ENCODE assay signal across 29 mouse cellular contexts in the genomic region with DNA sequence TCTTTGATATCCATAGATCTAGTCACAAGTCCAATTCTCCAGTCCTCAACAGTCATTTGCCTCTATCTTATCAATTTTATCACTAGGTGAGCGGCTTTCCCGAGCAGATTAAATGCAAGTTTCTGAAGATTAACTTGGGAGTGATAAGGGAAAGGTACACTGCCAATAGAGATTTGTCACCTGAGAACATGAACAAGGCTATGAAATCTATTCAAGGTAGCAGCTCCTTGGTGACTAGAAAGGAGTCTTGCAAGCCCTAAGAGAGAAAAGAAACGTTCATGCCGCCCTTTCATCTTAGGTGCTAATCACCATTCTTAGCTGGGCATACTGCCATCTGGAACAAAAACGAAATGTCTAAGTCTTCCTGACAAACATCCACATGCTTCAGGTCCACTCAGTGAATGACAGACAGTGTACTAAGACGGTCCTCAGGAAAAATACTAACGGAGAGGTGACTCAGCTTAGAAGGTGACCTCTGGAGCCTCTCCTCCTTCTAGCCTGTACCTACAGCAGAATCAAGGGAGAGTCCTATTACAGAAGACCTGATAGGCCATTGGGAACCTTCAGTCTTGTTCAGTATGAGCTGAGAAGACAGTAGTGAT. TPM values are rescaled to one million over a fixed set of nuclear protein-coding genes. Genes with fewer than 3 reads are reported as not detected.
DNase-seq lines count a peak whose midpoint lies in the region; ATAC-seq and TF ChIP-seq lines count a peak whose summit lies in the region.
"Had no signal": no experiment of that assay in that cellular context is flagged by ENCODE, and none has a peak within 500 bp of the region (broad histone marks: within the 10 kb centered on the region; RNA-seq: fewer than 3 reads in every experiment).

No protein-coding gene starts in this region.

- H3K4me3 ChIP-seq in heart, postnatal 0 days (ENCODE audit: low read depth, low read length): no peak overlapping the region
- H3K4me3 ChIP-seq in kidney, postnatal 0 days (replicated peaks; ENCODE audit: low read depth, low read length): no peak overlapping the region
- H3K4me3 ChIP-seq in intestine, embryonic 15.5 days (replicated peaks): no peak overlapping the region
- no peak overlapping the region for H3K4me3 ChIP-seq in small intestine, adult 2 months (ENCODE audit: low read depth, low read length)
- H3K4me3 ChIP-seq: embryonic facial prominence, embryonic 13.5 days; forebrain, embryonic 10.5 days; heart, embryonic 10.5 days; left cerebral cortex, adult 2 months; limb, embryonic 12.5 days; midbrain, embryonic 10.5 days; midbrain, embryonic 15.5 days; neural tube, embryonic 15.5 days had no signal

- no peak for TF ChIP-seq EP300 in heart, postnatal 0 days (IDR thresholded peaks at IDR 0.05; ENCODE audit: low read depth)

- peak; percentile 15; the same call in 1 of the 2 replicates for ATAC-seq in heart, postnatal 0 days (ENCODE audit: insufficient read depth, low read depth)
- ATAC-seq in kidney, postnatal 0 days (replicated peaks; ENCODE audit: low FRiP score, low read depth): peak; percentile 62; the same call in 1 of the 2 replicates
- ATAC-seq in intestine, embryonic 15.5 days: peak; percentile 84
- ATAC-seq: forebrain, postnatal 0 days; midbrain, embryonic 15.5 days had no signal

- no peak for TF ChIP-seq POLR2A in small intestine, adult 2 months (IDR thresholded peaks at IDR 0.05; ENCODE audit: low read depth, low read length)

- no peak for DNase-seq in heart, postnatal 0 days (ENCODE audit: low spot score)
- no peak for DNase-seq in heart, postnatal 25 days (ENCODE audit: low spot score)
- DNase-seq in kidney, postnatal 0 days (ENCODE audit: low spot score): no peak
- DNase-seq in kidney, postnatal 10 days: no peak
- DNase-seq in layer of hippocampus, adult 9-10 months (ENCODE audit: low spot score): no peak
- DNase-seq in thymus, postnatal 36 days: no peak
- DNase-seq: adrenal gland, postnatal 25 days; cerebellum, adult 18-20 months; cerebellum, postnatal 10 days; forebrain, postnatal 0 days; gastrocnemius, postnatal 25 days; heart, adult 11 months; retina, postnatal 1 day; right cerebral cortex, postnatal 25 days; spleen, adult 18-20 months; thymus, adult 2 months; thymus, postnatal 4 days had no signal

- TF ChIP-seq CTCF in heart, postnatal 0 days (IDR thresholded peaks at IDR 0.05; ENCODE audit: low read depth): no peak
- TF ChIP-seq CTCF in kidney, postnatal 0 days (IDR thresholded peaks at IDR 0.05; ENCODE audit: low read depth): no peak
- no peak for TF ChIP-seq CTCF in small intestine, adult 2 months (IDR thresholded peaks at IDR 0.05; ENCODE audit: extremely low read depth, insufficient read length, insufficient replicate concordance, low read depth, low read length)

- no peak overlapping the region for H3K9ac ChIP-seq in heart, postnatal 0 days (replicated peaks; ENCODE audit: low read depth, low read length)
- H3K9ac ChIP-seq in kidney, postnatal 0 days (ENCODE audit: low read depth, low read length): no peak overlapping the region
- H3K9ac ChIP-seq in intestine, embryonic 15.5 days: no peak overlapping the region
- H3K9ac ChIP-seq: embryonic facial prominence, embryonic 13.5 days; forebrain, postnatal 0 days; hindbrain, embryonic 14.5 days; limb, embryonic 12.5 days; midbrain, embryonic 15.5 days; neural tube, embryonic 15.5 days had no signal

- H3K9me3 ChIP-seq in heart, postnatal 0 days (replicated peaks; ENCODE audit: control insufficient read depth, low read length): no peaks in the 10 kb centered on the region
- no peaks in the 10 kb centered on the region for H3K9me3 ChIP-seq in kidney, postnatal 0 days (replicated peaks; ENCODE audit: low read length)
- H3K9me3 ChIP-seq in intestine, embryonic 15.5 days: no peaks in the 10 kb centered on the region
- H3K9me3 ChIP-seq: embryonic facial prominence, embryonic 13.5 days; forebrain, embryonic 10.5 days; heart, embryonic 10.5 days; limb, embryonic 12.5 days; midbrain, embryonic 10.5 days; midbrain, embryonic 15.5 days; neural tube, embryonic 15.5 days had no signal

- WGBS in heart, postnatal 0 days: 30% methylated on average over 7 of the region's 7 CpGs
- 75% methylated on average over 7 of the region's 7 CpGs for WGBS in kidney, postnatal 0 days
- WGBS in intestine, embryonic 15.5 days: 58% methylated on average over 7 of the region's 7 CpGs
- WGBS in small intestine, adult 2 months: 22% methylated on average over 7 of the region's 7 CpGs

- peaks cover 39% of the 10 kb centered on the region for H3K36me3 ChIP-seq in heart, postnatal 0 days (replicated peaks; ENCODE audit: control insufficient read depth, insufficient read depth, low read length)
- 0 out of 2 replicates have a peak, but pooled peaks cover 6% of the 10 kb centered on the region for H3K36me3 ChIP-seq in kidney, postnatal 0 days (ENCODE audit: insufficient read depth, low read length)
- peaks cover 10% of the 10 kb centered on the region; the same call in 1 of the 2 replicates for H3K36me3 ChIP-seq in intestine, embryonic 15.5 days
- peaks cover 8% of the 10 kb centered on the region for H3K36me3 ChIP-seq in small intestine, adult 2 months (ENCODE audit: control insufficient read depth, insufficient read depth, low read length)

- intact Hi-C loops in heart, postnatal 25 days (cut with DNase I): no loop called here

- no peaks in the 10 kb centered on the region for H3K27me3 ChIP-seq in heart, postnatal 0 days (ENCODE audit: control insufficient read depth, insufficient read depth, low read length)
- no peaks in the 10 kb centered on the region for H3K27me3 ChIP-seq in kidney, postnatal 0 days (ENCODE audit: insufficient read depth, low read length)
- H3K27me3 ChIP-seq in intestine, embryonic 15.5 days (replicated peaks): no peaks in the 10 kb centered on the region
- no peaks in the 10 kb centered on the region for H3K27me3 ChIP-seq in small intestine, adult 2 months (ENCODE audit: control insufficient read depth, insufficient read depth, low read length)
- H3K27me3 ChIP-seq: embryonic facial prominence, embryonic 13.5 days; limb, embryonic 12.5 days; midbrain, embryonic 15.5 days; neural tube, embryonic 15.5 days had no signal

- peak overlapping the region; percentile 8; the same call in 1 of the 2 replicates for H3K27ac ChIP-seq in heart, postnatal 0 days (ENCODE audit: low read depth)
- H3K27ac ChIP-seq in kidney, postnatal 0 days: no peak overlapping the region
- H3K27ac ChIP-seq in intestine, embryonic 15.5 days: 0 out of 2 replicates have a peak overlapping the region, but pooled peaks have one; percentile 22
- peak overlapping the region; percentile 43 for H3K27ac ChIP-seq in small intestine, adult 2 months (ENCODE audit: insufficient read depth, low read depth, low read length)
- H3K27ac ChIP-seq: embryonic facial prominence, embryonic 13.5 days; forebrain, embryonic 10.5 days; heart, embryonic 10.5 days; hindbrain, embryonic 14.5 days; left cerebral cortex, adult 2 months; limb, embryonic 12.5 days; midbrain, embryonic 10.5 days; midbrain, embryonic 15.5 days; neural tube, embryonic 15.5 days had no signal

- no peak overlapping the region for H3K4me2 ChIP-seq in heart, postnatal 0 days (ENCODE audit: low read depth, low read length)
- H3K4me2 ChIP-seq in kidney, postnatal 0 days (ENCODE audit: low read length): no peak overlapping the region
- 0 out of 2 replicates have a peak overlapping the region, but pooled peaks have one; percentile 3 for H3K4me2 ChIP-seq in intestine, embryonic 15.5 days (replicated peaks)
- H3K4me2 ChIP-seq: embryonic facial prominence, embryonic 13.5 days; hindbrain, embryonic 14.5 days; limb, embryonic 12.5 days; liver, embryonic 11.5 days; midbrain, embryonic 15.5 days; neural tube, embryonic 15.5 days had no signal

- peaks cover 17% of the 10 kb centered on the region for H3K4me1 ChIP-seq in heart, postnatal 0 days (ENCODE audit: control insufficient read depth, insufficient read depth)
- H3K4me1 ChIP-seq in kidney, postnatal 0 days (replicated peaks; ENCODE audit: insufficient read depth, low read length): no peaks in the 10 kb centered on the region; the same call in 1 of the 2 replicates
- peaks cover 4% of the 10 kb centered on the region; the same call in 1 of the 2 replicates for H3K4me1 ChIP-seq in intestine, embryonic 15.5 days (replicated peaks)
- peaks cover 18% of the 10 kb centered on the region for H3K4me1 ChIP-seq in small intestine, adult 2 months (ENCODE audit: control insufficient read depth, insufficient read depth, insufficient read length, low read length)

RNA-seq across cellular contexts. Expression of a gene that starts 26.1 kb away (rescaled TPM):
- total RNA-seq in heart, postnatal 0 days (2014; rRNA removed; ENCODE audit: low replicate concordance): 102 and 204 TPM in 2 replicates
- polyA plus RNA-seq in heart, postnatal 0 days (2015; fragmentation: Nextera tagmentation; extraction: Ambion mirVana): 31.2 and 32.4 TPM in 2 replicates
- 100 to 1,000 TPM; 102 to 105 TPM for total RNA-seq in heart, postnatal 25 days (2021)
- 109 and 110 TPM in 2 replicates for polyA plus RNA-seq in kidney, postnatal 0 days (2015; fragmentation: Nextera tagmentation; extraction: Ambion mirVana)
- polyA plus RNA-seq in intestine, embryonic 15.5 days (2015; fragmentation: Nextera tagmentation; extraction: Ambion mirVana): 62.0 and 82.6 TPM in 2 replicates
- polyA plus RNA-seq in small intestine, adult 2 months (2012; rRNA removed): 5.9 and 10.7 TPM in 2 replicates

Comparison
In these comparisons a context has a peak if more than half of its experiments do, and no peak if none do; other contexts are left out.
1. ATAC-seq: peak in every context shown above with its lines; median percentile 84 in intestine, embryonic 15.5 days; 62 in kidney, postnatal 0 days; 15 in heart, postnatal 0 days.